Mouse (Mus musculus) ES-E14 (cell line): ENCODE measurements at regions not wholly inside any gene's neighbourhood (a gene's known extent, or its start where the extent isn't known, plus 50 kb on each side); places are given as distances from the start of the nearest gene placed in this dataset.

ENCODE experiments used
- CHD2 ChIP-seq: IDR thresholded peaks from 2 replicates; pipeline ENCODE4 v1.6.1; 2014; ENCODE audit warnings: mild to moderate bottlenecking, low read depth, low read length, inconsistent platforms
- HCFC1 ChIP-seq: IDR thresholded peaks from 2 replicates; pipeline ENCODE4 v1.6.1; 2012; ENCODE audit warnings: low read length, inconsistent platforms, borderline replicate concordance; ENCODE audit not compliant: insufficient read depth
- ZC3H11A ChIP-seq: IDR thresholded peaks from 2 replicates; pipeline ENCODE4 v1.6.1; 2012; ENCODE audit warnings: low read depth, mild to moderate bottlenecking, inconsistent platforms, low read length, borderline replicate concordance
- ZNF384 ChIP-seq: IDR thresholded peaks from 2 replicates; pipeline ENCODE4 v1.6.1; 2012; ENCODE audit warnings: low read depth, low read length, inconsistent platforms

DNA sequence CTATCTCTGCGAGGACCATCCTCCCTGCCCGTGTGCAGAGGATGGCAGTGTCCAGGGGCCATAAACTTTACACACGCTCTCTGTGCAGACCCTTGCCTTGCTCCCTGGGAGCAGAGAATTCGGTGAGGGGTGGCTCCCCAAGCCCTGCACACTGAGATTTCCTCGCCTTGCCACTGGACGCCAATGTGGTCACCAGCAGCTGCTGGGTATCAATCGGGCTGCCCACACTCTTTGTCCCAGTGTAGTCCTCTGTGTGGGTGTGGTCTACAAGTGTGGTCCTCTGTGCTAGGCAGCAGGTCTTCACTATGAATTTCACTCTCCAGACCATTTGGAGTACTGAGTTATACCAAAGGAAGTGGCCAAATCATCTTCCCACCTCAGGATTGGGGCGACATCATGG is 274.3 kb downstream of the Gadd45g start:
- TF ChIP-seq ZNF384 = no peak
- TF ChIP-seq CHD2 = no peak
- no peak for TF ChIP-seq ZC3H11A
- no peak for TF ChIP-seq HCFC1
